Mouse (Mus musculus) heart, adult 2 months (tissue): ENCODE measurements around the gene Anks1.
A peak's percentile ranks its signal among the peaks of the same experiment; 100 is the strongest.

Experiments used
- CTCF ChIP-seq: fragments of 200-600 bp; IDR thresholded peaks from 2 replicates; pipeline ENCODE4 v1.8.1; 2022; ENCODE audit warnings: antibody characterized with exemption, mild to moderate bottlenecking, moderate library complexity
- EP300 ChIP-seq: fragments of 200-500 bp; IDR thresholded peaks from 2 replicates; pipeline ENCODE4 v1.6.1; 2011; ENCODE audit warnings: low read depth, low read length, control low read depth; ENCODE audit not compliant: insufficient read depth

GRCm38 (mm10) chr17:28013259-28013875 is 104.3 kb downstream of the Anks1 start:
- TF ChIP-seq CTCF (peak; percentile 76), EP300 (peak; percentile 65)
